Mouse (Mus musculus) adrenal gland (tissue): ENCODE data around the gene Gatd1.

Experiments used
- intact Hi-C: fragments of 180-260 bp; cut with DNase I; formaldehyde crosslinking; loops from one replicate; pipeline ENCODE4 v1.15.1; 2025

The Gatd1 gene

DNA sequence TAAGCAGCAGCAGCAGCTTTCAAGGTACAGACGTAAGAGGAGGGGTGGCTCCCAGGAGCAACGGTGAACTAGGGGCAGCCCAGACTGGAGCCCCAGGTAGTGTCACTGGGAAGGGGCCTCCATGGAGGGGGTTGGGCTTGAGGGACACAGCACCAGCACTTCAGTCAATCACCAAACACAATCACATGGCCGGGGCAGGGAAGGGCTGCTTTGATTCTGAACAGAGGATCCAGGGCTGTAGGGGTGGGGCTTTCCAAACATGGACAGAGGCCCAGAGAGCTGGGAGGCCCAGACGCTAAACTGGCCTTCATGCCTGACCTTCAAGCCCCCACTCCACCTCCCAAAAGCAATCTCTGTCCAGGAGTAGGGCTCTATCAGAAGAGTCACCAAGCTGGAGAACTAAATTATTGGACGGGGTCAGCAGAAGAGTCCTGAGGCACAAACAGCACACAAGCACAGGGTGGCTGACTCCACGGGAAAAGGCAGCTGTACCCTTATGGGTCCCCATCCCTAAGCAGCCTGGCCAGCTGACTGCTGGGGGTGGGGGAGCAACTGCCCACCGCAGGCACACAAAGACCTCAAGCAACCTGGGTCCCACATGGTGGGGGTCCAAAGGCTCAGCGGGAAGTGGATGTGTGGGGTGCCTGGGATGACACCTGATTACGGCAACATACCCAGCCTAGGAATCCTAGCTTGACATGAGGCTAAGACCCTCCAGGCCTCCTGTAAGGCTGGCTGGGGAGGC is 16.1 kb upstream of the Gatd1 start:
- intact Hi-C loops = no loop called here

DNA sequence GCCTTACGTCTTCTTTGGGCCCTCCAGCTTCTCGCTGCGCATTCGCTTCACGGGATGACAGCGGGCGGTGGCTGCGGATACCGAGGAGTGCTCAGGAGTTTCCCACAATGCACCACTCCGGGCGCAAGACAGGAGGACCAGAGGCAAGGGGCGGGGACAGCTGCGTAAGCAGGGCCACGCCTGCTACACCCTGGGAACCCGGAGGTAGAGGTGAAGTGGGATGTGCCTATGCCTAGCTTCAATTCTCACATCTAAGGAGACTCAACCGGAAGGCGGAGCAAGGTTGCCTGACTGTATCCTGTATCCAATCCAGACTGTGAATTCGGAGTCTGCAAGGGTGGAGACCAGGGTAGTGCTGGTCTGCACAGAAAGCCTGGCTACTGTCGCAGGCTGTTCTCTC is 15.4 kb upstream of the Gatd1 start, which contains the start of gene Cend1:
Gene Cend1, minus strand, starts transcription at position 182 of the 400 bp plus-strand sequence.
- intact Hi-C loops = no loop called here

DNA sequence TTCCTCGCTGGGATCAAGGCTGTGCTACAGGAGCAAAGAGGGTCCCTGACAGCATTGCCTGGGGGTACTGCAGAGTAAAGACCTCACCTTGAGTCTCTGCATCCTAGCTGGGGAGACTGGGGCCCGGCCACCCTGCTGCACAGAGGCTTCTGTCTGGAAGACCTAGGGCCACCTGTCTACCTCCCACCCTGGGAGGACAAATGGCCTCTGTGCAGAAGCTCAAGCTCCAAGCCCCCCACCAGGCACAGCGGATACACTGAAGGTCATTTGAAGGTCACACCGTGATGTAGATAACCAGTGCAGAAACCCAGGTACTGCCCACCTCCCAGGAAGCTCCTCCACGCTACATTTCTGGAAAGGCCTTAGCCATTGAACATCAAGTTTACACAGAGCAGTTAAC is 14.8 kb upstream of the Gatd1 start:
- intact Hi-C loops = no loop called here

DNA sequence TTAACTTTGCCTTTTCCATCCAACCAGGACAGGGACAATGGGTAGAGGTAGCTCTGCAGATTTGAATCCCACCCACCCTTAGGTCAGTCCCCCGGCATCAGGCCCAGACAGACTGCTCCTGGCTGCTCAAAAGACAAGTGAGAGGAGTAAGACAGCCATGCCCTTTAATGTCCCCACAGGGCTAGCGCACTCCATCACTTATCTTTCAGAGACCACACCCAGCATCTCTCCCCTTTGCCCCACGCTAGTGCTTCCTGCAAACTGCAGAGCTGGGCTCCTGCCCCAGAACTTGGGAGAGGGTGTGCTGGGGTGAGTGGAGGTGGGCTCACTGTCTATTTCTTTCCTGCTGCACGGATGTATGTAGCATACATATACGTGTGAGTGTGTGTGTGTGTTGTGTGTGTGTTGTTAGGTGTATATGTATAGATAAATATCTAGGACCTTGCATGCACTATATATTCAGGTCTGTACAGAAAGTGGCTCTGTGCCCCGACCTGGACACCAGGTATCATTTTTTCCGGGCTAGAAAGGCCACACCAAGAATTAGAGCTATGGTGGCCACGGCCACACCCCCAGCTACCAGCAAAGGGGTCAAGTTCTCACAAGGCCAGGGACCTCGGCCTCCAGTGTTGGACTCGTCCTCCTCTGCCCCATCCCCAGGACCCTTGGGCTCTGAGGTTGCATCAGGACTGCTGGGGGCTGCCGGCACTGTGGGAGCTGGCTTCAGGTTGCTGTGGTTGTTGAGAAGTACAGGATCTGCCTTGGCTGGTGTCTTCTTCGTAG is 13.2 kb upstream of the Gatd1 start:
- intact Hi-C loops = no loop called here

DNA sequence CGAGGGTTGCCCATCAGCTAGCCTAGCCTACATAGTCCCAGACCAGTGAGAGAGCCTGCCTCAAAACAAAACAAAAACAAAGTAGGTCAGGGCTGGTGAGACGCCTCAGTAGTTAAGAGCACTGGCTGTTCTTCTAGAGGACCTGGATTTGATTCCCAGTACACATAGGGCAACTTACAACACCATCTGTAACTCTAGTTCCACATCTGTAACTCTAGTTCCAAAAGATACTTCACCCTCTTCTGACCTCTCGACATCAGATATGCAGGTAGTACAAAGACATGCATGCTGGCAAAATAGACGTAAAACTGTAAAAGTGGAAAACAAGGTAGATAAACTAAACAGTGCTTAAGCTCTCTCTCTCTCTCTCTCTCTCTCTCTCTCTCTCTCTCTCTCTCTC is 9.9 kb upstream of the Gatd1 start:
- intact Hi-C loops = no loop called here

DNA sequence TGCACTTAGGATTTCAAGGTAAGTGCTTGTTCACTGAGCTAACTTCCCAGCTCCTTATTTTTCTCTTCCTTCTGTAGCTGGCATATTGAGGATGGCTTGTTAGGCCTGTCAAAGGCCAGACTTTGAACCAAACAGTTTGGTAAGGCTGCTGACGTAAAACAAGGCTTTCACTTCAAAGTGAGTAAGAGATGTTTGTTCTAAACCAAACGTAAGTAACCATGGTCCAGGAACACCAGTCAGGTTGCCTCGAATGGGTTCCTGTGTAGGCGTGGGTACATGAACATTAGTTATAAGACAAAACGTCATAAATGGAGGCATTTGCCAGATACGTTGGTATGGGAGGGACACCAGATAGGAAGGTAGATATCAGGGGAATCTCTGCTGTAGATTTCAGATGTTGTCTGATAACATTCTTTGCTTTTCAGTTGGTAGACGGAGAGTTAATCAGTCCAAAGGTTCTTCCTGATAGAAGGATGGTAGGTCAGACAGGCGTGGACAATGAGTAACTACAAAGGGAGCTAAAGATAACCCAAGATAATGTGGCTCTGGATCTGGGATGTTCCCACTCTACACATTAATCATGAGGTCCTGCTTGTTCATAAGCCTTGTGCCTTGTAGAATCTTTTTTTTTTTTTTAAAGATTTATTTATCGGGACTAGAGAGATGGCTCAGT is 6.2 kb upstream of the Gatd1 start:
- intact Hi-C loops = no loop called here

DNA sequence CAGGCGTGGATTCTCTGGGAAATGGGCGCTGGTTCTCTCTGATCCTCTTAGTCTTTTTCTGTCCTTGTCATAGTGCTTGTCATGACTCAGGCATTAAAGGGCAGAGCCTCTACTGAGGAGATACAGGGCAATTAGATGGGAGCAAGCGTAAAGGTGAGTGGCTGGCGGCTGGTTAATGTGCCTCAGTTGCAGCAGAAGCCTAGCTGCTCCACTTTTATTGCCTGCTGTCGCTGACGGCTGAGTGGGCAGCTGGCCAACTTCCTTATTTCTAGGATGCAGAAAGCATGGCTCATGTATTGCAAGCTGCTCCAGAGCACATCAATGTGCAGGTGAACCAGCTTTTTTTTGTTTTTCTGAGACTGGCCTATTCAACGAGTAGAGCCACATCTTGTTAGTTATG is 5.0 kb upstream of the Gatd1 start:
- intact Hi-C loops = no loop called here

DNA sequence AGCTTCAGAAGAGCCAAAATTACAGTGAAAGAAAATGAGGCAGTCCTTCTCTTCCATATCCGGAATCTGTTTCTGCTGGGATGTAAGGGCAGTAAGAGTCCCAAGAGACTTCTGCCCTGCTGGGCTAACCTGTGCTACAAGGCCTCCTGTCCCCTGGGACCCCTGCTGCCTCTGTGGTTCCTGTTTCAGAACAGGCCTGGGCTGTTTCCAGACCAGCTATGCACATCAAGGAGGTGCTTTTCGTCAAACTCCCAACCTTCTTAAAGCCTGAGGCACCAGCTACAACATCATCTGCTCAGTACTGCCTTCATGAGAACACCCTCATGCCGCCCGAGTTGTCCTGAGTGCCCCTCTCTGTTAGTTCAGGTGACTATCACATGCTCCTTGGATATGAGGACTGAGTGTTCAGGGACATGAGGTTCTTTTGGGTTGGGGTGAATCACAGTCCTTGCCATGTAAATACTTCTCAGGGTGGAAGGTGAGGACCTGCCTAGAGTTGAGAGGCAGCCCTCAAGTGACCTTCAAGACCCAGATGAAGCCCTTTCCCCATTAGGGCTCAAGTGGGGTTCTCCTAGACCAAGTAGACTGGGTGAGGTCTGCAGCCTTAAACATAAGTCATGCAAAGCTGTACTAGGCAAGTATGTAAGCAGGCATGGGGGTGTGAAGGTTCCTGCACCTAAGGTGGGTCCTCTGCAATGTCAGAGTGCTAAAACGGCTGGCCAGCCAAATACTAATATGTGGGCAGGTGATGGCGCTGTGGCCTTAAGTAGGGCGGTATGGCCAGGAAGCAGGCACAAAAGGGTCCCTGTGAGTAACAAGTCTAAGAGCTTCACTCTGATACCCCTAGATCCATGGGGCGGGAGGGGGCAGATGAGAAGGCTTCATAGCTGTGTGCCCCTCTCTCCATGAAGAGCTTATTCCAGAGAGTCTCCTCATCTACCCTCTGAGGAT is 4.1 kb upstream of the Gatd1 start:
- intact Hi-C loops = no loop called here

DNA sequence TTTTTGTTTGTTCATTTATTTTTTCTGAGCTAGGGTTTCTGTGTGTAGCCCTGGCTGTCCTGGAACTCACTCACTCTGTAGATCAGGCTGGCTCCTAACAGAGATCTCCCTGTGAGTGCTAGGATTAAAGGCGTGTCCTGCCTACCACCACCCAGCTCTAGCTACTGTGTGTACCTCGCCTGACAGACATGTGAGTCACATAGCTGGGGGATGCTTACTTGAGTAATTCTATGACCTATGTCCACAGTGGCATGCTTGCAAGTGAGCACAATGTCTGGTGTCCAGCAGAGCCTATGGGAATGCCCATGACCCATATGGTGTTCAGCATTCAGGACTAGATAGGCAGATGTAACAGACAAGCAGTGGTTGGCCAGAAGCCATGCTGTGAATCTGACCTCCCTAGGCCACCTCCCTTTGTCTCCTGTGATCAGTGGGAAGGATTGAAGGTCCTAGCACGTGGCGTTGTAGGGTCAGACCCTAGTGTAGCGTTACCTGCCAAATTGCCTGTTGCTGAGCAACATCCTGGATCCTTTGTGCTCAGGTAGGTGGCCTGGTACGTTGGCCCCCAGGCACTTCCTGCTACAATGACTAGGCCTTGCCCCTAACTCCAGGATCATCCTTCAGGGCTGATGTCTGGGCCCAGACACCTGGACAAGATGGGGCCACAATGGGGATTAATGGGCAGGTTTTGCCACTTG is 2.4 kb upstream of the Gatd1 start:
- intact Hi-C loops = no loop called here

DNA sequence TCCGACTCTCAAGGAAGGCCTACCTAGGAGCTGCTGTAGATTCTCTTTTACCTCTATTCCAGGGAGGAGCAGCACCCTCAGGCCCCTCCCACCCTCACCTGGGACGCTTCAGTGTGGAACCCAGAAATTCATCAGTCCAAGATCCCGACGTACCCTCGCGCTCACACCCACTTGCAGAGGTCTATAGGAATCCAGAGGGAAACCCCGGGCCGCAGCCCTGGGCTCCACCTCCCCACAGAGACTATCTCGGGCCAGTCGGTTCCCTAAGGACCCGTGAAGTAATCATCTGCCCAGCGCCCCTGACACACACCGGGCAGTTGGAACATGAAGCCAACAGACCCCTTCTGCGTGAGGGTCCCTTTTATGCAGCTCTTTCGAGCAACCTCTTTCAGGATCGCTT is 605 bp downstream of the Gatd1 start:
- intact Hi-C loops = loop anchor here (5.0 kb wide), 1 partner anchor 44 kb away; the partner anchor contains the start of gene Pnpla2

DNA sequence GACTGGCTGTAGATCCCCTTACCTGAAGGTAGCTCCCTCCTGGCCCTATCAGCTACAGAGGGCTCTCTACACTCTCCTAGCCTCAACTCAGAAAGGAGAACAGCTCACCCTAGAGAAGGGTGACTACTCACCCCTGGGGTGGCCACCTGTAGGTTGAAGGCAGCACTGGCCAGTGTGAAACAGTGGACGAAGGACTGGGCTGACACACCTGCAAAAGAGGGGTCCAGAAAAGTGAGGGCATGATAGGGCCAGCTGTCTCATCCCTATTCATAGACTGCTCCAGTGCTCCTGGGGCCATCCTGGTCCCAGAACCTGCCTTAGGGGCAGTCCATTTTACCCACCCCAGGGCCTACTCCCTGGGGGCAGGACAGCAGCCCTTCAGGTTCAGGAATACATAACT is 2.3 kb downstream of the Gatd1 start:
- intact Hi-C loops = loop anchor here (5.0 kb wide), 1 partner anchor 46 kb away; the partner anchor contains the start of gene Pnpla2

DNA sequence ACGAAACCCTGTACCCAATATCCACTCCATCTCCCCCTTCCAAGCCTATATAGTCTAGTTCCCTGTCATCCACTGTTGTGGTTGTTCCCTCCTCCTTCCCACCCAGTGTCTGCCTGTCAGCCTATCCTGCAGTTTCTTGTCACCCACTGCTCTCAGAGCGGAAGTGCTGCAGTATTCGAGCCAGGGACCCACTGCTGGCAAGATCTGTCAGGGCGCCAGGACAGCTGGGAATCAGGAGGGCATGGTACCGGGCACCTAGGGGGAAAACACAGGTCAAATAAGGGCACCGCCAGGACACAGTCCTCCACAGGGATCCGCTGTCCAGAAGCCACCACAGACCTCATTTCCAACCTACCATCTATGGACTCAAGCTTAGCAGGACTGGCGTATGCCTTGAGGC is 3.3 kb downstream of the Gatd1 start:
- intact Hi-C loops = loop anchor here (5.0 kb wide), 1 partner anchor 47 kb away; the partner anchor contains the start of gene Pnpla2

DNA sequence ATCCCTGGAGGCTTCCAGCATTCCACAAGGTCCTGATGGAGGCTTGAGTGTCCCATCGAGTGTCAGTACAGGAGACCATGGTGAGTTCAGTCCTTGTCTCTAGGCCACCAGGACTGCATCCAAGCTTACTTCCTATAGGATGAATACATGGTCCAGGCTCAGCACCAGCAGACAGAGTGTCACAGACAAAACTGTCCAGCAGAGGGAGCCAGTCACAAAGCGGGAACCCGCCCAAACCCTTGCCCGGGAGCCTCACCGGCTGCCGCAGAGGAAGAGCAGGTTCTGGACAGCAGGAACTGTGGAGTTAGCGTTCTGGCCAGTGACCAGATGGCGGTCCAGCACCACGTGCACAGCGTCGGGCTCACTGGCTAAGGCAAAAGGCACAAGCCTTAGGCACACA is 5.1 kb downstream of the Gatd1 start:
- intact Hi-C loops = loop anchor here (1.0 to 5.0 kb wide), 2 partner anchors 28 to 118 kb away; partner anchors contain the start of gene Slc25a22

DNA sequence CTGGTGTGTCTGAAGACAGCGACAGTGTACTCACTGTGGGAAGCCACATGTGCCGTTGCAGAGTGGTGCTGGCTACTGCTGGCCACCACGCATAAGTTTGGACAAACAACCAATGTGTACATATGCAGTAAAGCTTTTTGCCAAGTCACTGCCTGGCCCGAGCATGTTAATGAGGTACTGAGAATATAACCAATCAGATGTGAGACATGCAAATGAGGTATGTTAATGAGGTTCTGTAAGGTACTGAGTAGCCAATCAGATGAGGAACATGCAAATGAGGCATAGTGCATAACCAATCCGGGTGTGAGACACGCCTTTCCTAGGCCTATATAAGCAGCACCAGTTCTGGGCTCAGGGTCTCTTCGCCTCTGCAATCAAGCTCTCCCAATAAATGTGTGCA is 6.3 kb downstream of the Gatd1 start:
- intact Hi-C loops = loop anchor here (5.0 kb wide), 1 partner anchor 120 kb away; no protein-coding TSS in a partner anchor

DNA sequence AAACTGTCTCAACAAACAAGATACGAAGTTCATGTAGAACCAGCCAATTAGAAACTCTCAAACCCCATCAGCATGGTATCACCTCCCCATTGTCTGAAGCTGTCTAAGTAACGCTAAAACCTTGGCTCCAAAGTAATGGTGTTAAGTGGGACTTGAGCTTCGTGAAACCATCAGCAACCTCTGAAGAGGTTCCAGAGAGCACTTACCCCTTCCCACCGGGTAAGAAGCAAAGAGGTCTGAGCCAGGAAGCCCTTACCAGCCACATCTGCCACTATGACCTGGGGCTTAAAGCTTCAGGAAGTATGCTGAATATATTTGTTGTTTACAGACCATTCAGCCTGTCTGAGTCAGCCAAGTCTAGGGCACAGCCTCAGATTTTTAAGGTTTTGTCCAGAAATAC is 8.5 kb downstream of the Gatd1 start:
- intact Hi-C loops = loop anchor here (5.0 kb wide), 1 partner anchor 122 kb away; no protein-coding TSS in a partner anchor

DNA sequence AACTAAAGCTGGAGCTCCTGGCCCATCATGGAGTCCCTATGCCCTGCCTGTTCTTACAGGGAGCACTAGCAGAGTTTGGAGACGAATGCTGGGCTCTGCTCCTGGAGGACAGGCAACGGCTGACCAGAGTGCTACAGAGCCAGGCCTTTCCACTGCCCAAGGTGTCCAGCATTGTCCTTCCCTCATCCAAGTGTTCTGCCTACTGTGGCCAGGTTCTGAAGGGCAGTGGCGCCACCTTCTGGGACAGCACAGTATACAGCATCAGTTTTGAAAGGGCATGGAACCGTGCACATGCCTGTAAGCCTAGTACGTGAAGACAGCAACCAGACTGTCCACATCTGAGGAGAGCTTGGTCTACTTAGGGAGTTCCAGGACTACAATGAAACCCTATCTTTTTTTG is 10.6 kb downstream of the Gatd1 start:
- intact Hi-C loops = no loop called here

DNA sequence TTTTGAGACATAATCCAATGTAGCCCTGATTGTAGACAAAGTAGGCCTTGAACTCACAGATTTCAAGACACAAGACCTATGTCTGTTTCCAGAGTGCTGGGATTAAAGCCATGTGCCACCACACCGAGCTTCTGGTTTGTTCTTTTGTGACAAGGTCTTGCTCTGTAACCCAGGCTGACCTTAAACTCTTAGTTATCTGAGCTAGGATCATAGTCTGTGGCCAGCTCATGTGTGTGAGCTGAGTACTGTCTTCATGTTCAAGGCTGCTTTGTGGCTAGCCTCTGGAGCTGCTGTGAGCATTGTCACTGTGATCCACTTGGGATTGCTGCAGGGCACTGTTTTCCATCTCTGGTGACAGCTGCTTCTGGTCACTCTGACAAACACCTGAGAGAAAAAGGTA is 18.6 kb downstream of the Gatd1 start:
- intact Hi-C loops = no loop called here

DNA sequence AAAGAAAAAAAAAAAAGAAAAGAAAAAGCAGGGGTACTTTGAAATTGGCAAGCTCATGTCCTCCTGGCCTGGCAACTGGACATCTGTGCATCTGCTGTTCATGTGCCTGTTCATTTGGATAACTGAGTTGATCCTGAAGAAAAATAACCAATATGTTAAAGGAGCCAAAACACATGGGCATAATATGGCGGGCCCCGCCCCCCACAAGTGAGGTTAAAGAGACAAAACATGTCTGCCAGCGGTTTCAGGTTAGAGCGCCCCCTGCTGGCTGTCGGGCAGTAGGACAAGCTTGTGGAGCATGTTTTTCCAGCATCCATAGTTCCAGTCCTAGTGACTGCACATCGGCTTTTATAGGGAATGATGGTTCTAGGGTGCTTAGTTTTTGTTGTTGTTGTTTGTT is 19.2 kb downstream of the Gatd1 start:
- intact Hi-C loops = no loop called here

DNA sequence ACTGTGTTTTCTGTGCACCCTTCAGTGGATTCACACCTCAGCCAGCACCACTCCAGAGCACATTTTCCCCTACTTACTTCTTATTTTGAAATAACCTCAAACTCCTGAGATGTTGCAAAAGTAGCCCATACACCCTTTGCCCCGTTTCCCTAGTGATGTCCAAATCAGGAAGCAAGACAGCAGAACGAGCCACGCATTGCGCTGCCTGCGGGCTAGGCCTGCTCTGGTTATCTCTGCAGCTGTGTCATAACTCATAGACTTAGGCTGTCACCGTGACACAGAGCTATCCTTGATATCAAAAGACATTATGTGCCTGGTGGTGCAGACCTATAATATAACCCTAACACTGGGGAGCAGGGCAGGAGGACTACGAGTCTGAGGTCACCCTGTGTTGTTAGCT is 19.8 kb downstream of the Gatd1 start:
- intact Hi-C loops = no loop called here
